Mouse (Mus musculus) embryonic facial prominence, embryonic 13.5 days (tissue): ENCODE results near the gene Prss28. TPM values are rescaled to one million over a fixed set of nuclear protein-coding genes. Genes with fewer than 3 reads are reported as not detected.

Experiments used
- ATAC-seq: fragments of 200-750 bp; cut with Nextera tagmentation; 2 replicates; pipeline ENCODE4 v1.8.0; 2017; ENCODE audit warnings: low read depth; ENCODE audit not compliant: insufficient number of reproducible peaks, insufficient read depth, low FRiP score, low TSS enrichment
- H3K27ac ChIP-seq: fragments of 300-500 bp; sonication (generic); 2 replicates; pipeline ENCODE4 v1.5.1; 2015; ENCODE audit warnings: moderate library complexity, mild to moderate bottlenecking, inconsistent platforms
- H3K27me3 ChIP-seq: fragments of 300-500 bp; sonication (generic); 2 replicates; pipeline ENCODE4 v1.6.1; 2015; ENCODE audit warnings: mild to moderate bottlenecking, inconsistent platforms
- H3K36me3 ChIP-seq: fragments of 300-500 bp; sonication (generic); 2 replicates; pipeline ENCODE4 v1.6.1; 2015; ENCODE audit warnings: mild to moderate bottlenecking, inconsistent platforms
- H3K4me1 ChIP-seq: fragments of 300-500 bp; sonication (generic); 2 replicates; pipeline ENCODE4 v1.6.1; 2015; ENCODE audit warnings: inconsistent platforms
- H3K4me2 ChIP-seq: fragments of 300-500 bp; sonication (generic); 2 replicates; pipeline ENCODE4 v1.6.1; 2015; ENCODE audit warnings: moderate library complexity, mild to moderate bottlenecking, inconsistent platforms
- H3K4me3 ChIP-seq: fragments of 300-500 bp; sonication (generic); 2 replicates; pipeline ENCODE4 v1.5.1; 2015; ENCODE audit warnings: mild to moderate bottlenecking, inconsistent platforms
- H3K9ac ChIP-seq: fragments of 300-500 bp; sonication (generic); 2 replicates; pipeline ENCODE4 v1.6.1; 2015; ENCODE audit warnings: mild to moderate bottlenecking, inconsistent platforms
- H3K9me3 ChIP-seq: fragments of 300-500 bp; sonication (generic); 2 replicates; pipeline ENCODE4 v1.6.1; 2016; ENCODE audit warnings: inconsistent platforms
- WGBS: fragments of 180-500 bp; shearing (Covaris S2); methylation state at CpG from one replicate; pipeline ENCODE4 v1.1.7; 2015; ENCODE audit warnings: mixed read lengths; 5-methylcytosine and 5-hydroxymethylcytosine counted together
- polyA plus RNA-seq: library from polyadenylated mRNA; unstranded; fragments of >200 nt; fragmentation: Nextera tagmentation; extraction: Ambion mirVana; gene quantifications from 2 replicates; pipeline ENCODE4 v1.2.1, GENCODE M21; 2015

The Prss28 gene
- polyA plus RNA-seq, 1 experiment from 2014 or later, result not detected

DNA sequence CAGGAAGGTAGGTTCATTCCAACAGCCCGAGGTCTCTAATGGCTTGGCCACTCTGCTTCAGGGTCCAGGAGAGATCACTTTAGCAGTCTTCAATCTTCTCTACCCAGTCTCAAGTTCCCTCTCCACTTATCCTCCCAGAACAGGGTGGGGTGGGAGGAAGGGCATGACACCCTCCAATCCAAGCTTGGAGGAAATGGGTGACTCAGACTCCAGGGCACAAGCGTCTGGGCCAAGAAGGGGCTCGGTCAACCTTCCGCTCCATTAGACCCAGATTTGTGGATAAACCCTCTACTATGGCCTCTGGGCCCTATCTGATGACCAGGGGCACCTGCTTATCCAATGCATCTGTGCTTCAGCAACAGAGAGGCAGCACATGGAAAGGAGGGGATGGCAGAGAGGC, 37.0 kb downstream of the Prss28 start, which contains the start of gene Tpsab1:
TSS of gene Tpsab1 (minus strand) at position 101 of the 400 bp plus-strand sequence.
- Histone ChIP-seq H3K27me3 (peaks cover 4% of the 10 kb centered on the region; the same call in 1 of the 2 replicates), H3K9ac (no peak within 1 kb of the TSS), H3K36me3 (no peaks in the 10 kb centered on the region), H3K4me1 (no peaks in the 10 kb centered on the region), H3K9me3 (no peaks in the 10 kb centered on the region), H3K4me2 (no peak within 1 kb of the TSS), H3K27ac (no peak within 1 kb of the TSS), H3K4me3 (no peak within 1 kb of the TSS)
- no peak for ATAC-seq
- 85% methylated on average over 4 of the region's 4 CpGs for WGBS

DNA sequence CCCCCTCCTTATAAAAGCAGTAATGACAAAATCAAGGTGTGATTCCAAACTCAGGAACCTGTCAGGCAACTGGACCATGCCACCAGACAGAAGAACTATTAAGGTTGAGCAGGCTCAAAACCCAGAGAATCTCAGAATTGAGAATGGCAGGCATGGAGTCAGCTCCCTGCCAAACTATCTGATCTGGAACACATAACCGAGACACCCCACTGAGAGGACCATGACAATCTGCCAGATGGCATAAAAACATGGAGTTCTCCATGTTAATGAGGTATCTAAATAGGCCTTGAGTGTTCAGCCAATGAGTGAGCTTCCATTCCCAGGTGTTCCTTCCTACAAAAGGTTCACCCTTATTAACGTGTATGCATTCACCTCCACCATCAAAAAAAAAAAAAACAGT, 52.8 kb downstream of the Prss28 start:
- Histone ChIP-seq H3K36me3 (no peaks in the 10 kb centered on the region), H3K27ac (no peak overlapping the region), H3K4me1 (no peaks in the 10 kb centered on the region), H3K4me3 (no peak overlapping the region), H3K27me3 (no peaks in the 10 kb centered on the region), H3K9me3 (no peaks in the 10 kb centered on the region), H3K9ac (no peak overlapping the region), H3K4me2 (no peak overlapping the region)
- ATAC-seq, result no peak
- 60% methylated on average over 2 of the region's 2 CpGs for WGBS

Other genes starting within 250 kb of the Prss28 start
- 15.2 and 18.4 TPM in 2 replicates for gene Tmem204, start 225.1 kb upstream of the Prss28 start, polyA plus RNA-seq
- gene Telo2, start 192.7 kb upstream of the Prss28 start, polyA plus RNA-seq, result 48.1 and 53.5 TPM in 2 replicates
- gene Ptx4, start 187.9 kb upstream of the Prss28 start, polyA plus RNA-seq, result 0.83 and 1.2 TPM in 2 replicates
- 26.0 and 27.8 TPM in 2 replicates for gene Clcn7, start 175.3 kb upstream of the Prss28 start, polyA plus RNA-seq
- gene Ccdc154, start 146.2 kb upstream of the Prss28 start, polyA plus RNA-seq, result not detected in 2 replicates
- 0.31 TPM in 1 of 2 replicates, not detected in the other for gene Gm38655, start 133.2 kb upstream of the Prss28 start, polyA plus RNA-seq
- 34.9 and 35.5 TPM in 2 replicates for gene BC003965, start 124.1 kb upstream of the Prss28 start, polyA plus RNA-seq
- 9.7 and 11.8 TPM in 2 replicates for gene Unkl, start 120.2 kb upstream of the Prss28 start, polyA plus RNA-seq
- 33.9 and 34.3 TPM in 2 replicates for gene Gnptg, start 68.5 kb upstream of the Prss28 start, polyA plus RNA-seq
- gene Tsr3, start 68.5 kb upstream of the Prss28 start, polyA plus RNA-seq, result 54.4 and 57.2 TPM in 2 replicates
- 1.8 and 2.2 TPM in 2 replicates for gene Baiap3, start 52.3 kb upstream of the Prss28 start, polyA plus RNA-seq
- gene Ube2i, start 34.0 kb upstream of the Prss28 start, polyA plus RNA-seq, result 631 and 713 TPM in 2 replicates
- 0.51 and 0.79 TPM in 2 replicates for gene Prss34, start 10.3 kb upstream of the Prss28 start, polyA plus RNA-seq
- gene Prss29, start 10.0 kb downstream of the Prss28 start, polyA plus RNA-seq, result not detected in 2 replicates
- gene Tpsab1, start 36.9 kb downstream of the Prss28 start, polyA plus RNA-seq, result 0.21 and 0.23 TPM in 2 replicates
- gene Tpsb2, start 57.7 kb downstream of the Prss28 start, polyA plus RNA-seq, result 0.95 and 3.7 TPM in 2 replicates
- gene Tpsg1, start 60.6 kb downstream of the Prss28 start, polyA plus RNA-seq, result 1.0 and 2.2 TPM in 2 replicates
- gene Cacna1h, start 125.1 kb downstream of the Prss28 start, polyA plus RNA-seq, result 6.2 and 8.6 TPM in 2 replicates
- gene Tekt4, start 146.0 kb downstream of the Prss28 start, polyA plus RNA-seq, result not detected in 2 replicates
- gene Sstr5, start 188.6 kb downstream of the Prss28 start, polyA plus RNA-seq, result 0.36 and 0.65 TPM in 2 replicates